Mouse (Mus musculus) ES-E14 (cell line): ENCODE data around the gene Insm1. TPM values are rescaled to one million over a fixed set of nuclear protein-coding genes. Genes with fewer than 3 reads are reported as not detected.

ENCODE experiments used
- DNase-seq: peaks from one replicate; pipeline ENCODE4 v3.0.0-alpha.2; 2013; ENCODE audit warnings: low read depth, low spot score
- H3K27ac ChIP-seq: 2 replicates; pipeline ENCODE4 v1.5.1; 2012; ENCODE audit warnings: low read depth, mild to moderate bottlenecking, low read length, moderate library complexity, mixed read lengths; ENCODE audit not compliant: poor library complexity, insufficient read depth, severe bottlenecking
- H3K36me3 ChIP-seq: 2 replicates; pipeline ENCODE4 v1.6.1; 2012; ENCODE audit warnings: mild to moderate bottlenecking, low read length, moderate library complexity, mixed read lengths; ENCODE audit not compliant: control insufficient read depth, poor library complexity, insufficient read depth, severe bottlenecking
- H3K4me1 ChIP-seq, 2 experiments: fragments of 150-350 bp in 1 of 2; sonication (generic) in 1 of 2; 2 replicates each; pipeline ENCODE4 v1.6.1; 2012; ENCODE audit warnings: low read length in 2 of 2, mild to moderate bottlenecking in 1 of 2, mixed read lengths in 1 of 2; ENCODE audit not compliant: control insufficient read depth in 2 of 2, insufficient read depth in 2 of 2, poor library complexity in 1 of 2
- H3K4me3 ChIP-seq, 2 experiments: fragments of 150-350 bp in 1 of 2; sonication (generic) in 1 of 2; 2 replicates each; pipeline ENCODE4 v1.5.1; 2012; ENCODE audit warnings: low read length in 2 of 2, low read depth in 1 of 2, mild to moderate bottlenecking in 1 of 2, mixed read lengths in 1 of 2; ENCODE audit not compliant: insufficient read depth in 1 of 2, poor library complexity in 1 of 2, severe bottlenecking in 1 of 2
- H3K9ac ChIP-seq: 2 replicates; pipeline ENCODE4 v1.6.1; 2012; ENCODE audit warnings: low read depth, mild to moderate bottlenecking, low read length, mixed read lengths; ENCODE audit not compliant: poor library complexity, insufficient read depth, severe bottlenecking
- H3K9me3 ChIP-seq: fragments of 150-350 bp; sonication (generic); 2 replicates; pipeline ENCODE4 v1.6.1; 2012; ENCODE audit warnings: low read depth, mild to moderate bottlenecking, low read length; ENCODE audit not compliant: control insufficient read depth, insufficient read depth
- CHD2 ChIP-seq: IDR thresholded peaks from 2 replicates; pipeline ENCODE4 v1.6.1; 2014; ENCODE audit warnings: mild to moderate bottlenecking, low read depth, low read length, inconsistent platforms
- HCFC1 ChIP-seq: IDR thresholded peaks from 2 replicates; pipeline ENCODE4 v1.6.1; 2012; ENCODE audit warnings: low read length, inconsistent platforms, borderline replicate concordance; ENCODE audit not compliant: insufficient read depth
- MAFK ChIP-seq: IDR thresholded peaks from 2 replicates; pipeline ENCODE4 v1.6.1; 2014; ENCODE audit warnings: mild to moderate bottlenecking, low read depth, low read length, inconsistent platforms; ENCODE audit not compliant: insufficient read depth
- ZC3H11A ChIP-seq: IDR thresholded peaks from 2 replicates; pipeline ENCODE4 v1.6.1; 2012; ENCODE audit warnings: low read depth, mild to moderate bottlenecking, inconsistent platforms, low read length, borderline replicate concordance
- ZNF384 ChIP-seq: IDR thresholded peaks from 2 replicates; pipeline ENCODE4 v1.6.1; 2012; ENCODE audit warnings: low read depth, low read length, inconsistent platforms
- in situ Hi-C, 2 experiments: fragments of 600-800 bp; cut with MboI; formaldehyde crosslinking; loops; one replicate each; pipeline ENCODE4 v1.15.1; 2025; ENCODE audit warnings: low sequenced_read_pairs in 2 of 2, inconsistent platforms in 1 of 2; ENCODE audit not compliant: unreplicated experiment in 2 of 2
- total RNA-seq: library from RNA; depleted of rRNA; stranded (reverse); fragments of 300-350 nt; gene quantifications from 2 replicates; pipeline ENCODE4 v1.2.3, GENCODE M21; 2012; rRNA removed

The Insm1 gene
- 1.4 and 3.0 TPM in 2 replicates for total RNA-seq

DNA sequence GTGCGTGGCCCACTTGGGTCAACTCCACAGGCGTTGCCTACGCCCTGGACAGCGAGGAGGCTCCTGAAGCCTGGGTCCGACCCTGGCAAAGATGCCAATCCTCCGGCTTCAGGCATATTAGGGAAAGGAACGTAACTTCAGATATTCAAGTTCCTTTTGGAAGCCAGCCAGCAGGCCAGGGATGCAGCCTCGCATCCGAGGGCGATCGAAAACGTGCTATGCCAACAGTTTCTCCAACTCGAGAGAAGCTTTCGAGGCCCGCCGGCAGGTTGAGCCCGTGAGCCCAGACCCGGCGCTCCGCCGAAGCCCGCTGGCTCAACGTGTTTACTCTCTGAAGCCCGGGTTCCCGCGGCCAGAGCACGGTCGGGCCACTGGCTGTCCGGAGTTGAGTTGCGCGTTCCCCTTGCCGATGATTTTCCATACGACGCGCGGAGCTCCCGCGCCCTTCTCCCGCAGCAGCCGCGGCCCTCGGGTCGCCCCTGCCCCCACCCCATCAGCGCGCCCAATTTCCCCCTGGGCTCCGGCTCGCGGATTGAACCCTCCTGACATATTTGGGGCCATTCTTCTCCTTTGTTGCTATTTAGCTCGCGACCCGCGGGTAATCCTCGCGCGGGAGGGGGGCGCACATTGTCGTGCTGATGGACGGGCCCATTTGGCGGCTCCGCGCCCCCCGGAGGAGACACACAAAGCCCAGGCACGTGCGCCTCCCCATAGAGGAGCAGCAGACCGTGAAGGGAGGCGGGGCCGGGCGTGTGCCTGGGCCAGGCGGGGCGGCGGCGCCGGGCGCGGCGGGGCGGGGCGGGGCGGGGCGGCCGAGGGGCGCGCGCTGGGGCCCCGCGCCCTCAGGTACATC, at the start of gene Insm1:
Gene Insm1, plus strand, starts transcription at position 846 of the 853 bp plus-strand sequence.
- Histone ChIP-seq H3K27ac (no peak within 1 kb of the TSS), H3K4me1 (peaks cover 3 to 15% of the 10 kb centered on the region in 2 experiments; a peak in 3 of 4 replicates), H3K4me3 (peak within 1 kb of the TSS; percentile 72 to 75), H3K9ac (peak within 1 kb of the TSS; percentile 73), H3K9me3 (no peaks in the 10 kb centered on the region), H3K36me3 (no peaks in the 10 kb centered on the region)
- TF ChIP-seq HCFC1: no peak
- TF ChIP-seq ZNF384: no peak
- no peak for TF ChIP-seq MAFK
- TF ChIP-seq ZC3H11A: no peak
- no peak for TF ChIP-seq CHD2
- DNase-seq: no peak
- in situ Hi-C loops: loop anchor here (5.0 to 25.0 kb wide), 4 partner anchors 259 to 1816 kb away; partner anchors contain the start of gene Foxa2 (in 1 of the 2)

DNA sequence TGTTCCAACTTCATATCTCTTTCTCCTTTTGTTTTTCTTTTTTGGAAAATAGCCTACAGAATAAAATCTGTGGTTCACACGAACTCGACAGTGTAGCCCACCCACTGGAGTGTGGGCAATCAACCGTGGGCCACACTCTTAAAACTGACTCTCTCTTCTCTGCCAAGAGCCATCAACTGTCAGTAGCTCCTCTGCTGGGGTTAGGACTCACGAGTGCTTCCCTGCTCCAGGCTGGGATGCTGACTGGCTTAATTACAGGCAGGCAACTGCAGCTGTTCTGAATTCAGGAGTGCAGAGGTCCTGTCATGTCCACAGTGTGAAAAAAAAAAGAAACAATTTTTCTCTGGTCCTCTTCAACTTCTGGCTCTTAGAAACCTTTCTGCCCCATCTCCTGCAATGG, 49.6 kb upstream of the Insm1 start:
- H3K9ac ChIP-seq: no peak overlapping the region
- no peaks in the 10 kb centered on the region for H3K36me3 ChIP-seq
- TF ChIP-seq HCFC1 (no peak), MAFK (no peak), ZC3H11A (no peak), ZNF384 (no peak), CHD2 (no peak)
- in situ Hi-C loops: no loop called here
- H3K4me1 ChIP-seq: no peaks in the 10 kb centered on the region
- no peak overlapping the region for H3K27ac ChIP-seq
- no peak for DNase-seq
- H3K4me3 ChIP-seq: no peak overlapping the region
- H3K9me3 ChIP-seq: no peaks in the 10 kb centered on the region

DNA sequence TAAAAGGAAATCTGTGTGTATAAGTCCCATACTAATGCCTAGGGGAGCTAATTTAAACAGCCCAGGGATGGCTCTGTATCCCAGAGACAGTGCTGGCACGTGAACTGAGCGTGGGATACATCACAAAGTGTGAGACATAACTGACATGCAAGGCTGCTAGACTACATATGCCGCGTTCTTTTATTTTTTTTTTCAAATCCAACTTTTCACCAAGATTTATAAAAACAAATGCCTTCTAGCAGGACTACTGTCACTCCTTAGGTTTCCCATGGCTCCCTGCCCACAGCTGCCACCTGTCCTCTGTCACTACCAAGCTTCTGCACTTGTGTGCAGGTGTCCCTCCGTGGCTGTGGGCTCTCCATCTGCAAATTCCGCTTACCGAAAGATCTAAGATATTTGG, 47.5 kb upstream of the Insm1 start:
- TF ChIP-seq ZNF384 (no peak), HCFC1 (no peak), ZC3H11A (no peak)
- no peak overlapping the region for H3K9ac ChIP-seq
- no peaks in the 10 kb centered on the region for H3K4me1 ChIP-seq
- in situ Hi-C loops: no loop called here
- no peak for DNase-seq
- H3K36me3 ChIP-seq: no peaks in the 10 kb centered on the region
- H3K27ac ChIP-seq: no peak overlapping the region
- no peak overlapping the region for H3K4me3 ChIP-seq
- H3K9me3 ChIP-seq: no peaks in the 10 kb centered on the region

- in situ Hi-C loops: no loop called here
- TF ChIP-seq MAFK: no peak
- TF ChIP-seq ZNF384: peak; percentile 93
- TF ChIP-seq ZC3H11A: peak; percentile 19; the same call in 1 of the 2 replicates
- H3K4me3 ChIP-seq: no peak overlapping the region
Observed at GRCm38 (mm10) chr2:146178718-146179117, 43.0 kb upstream of the Insm1 start.

More at GRCm38 (mm10) chr2:146178718-146179117, 43.0 kb upstream of the Insm1 start:
- no peak overlapping the region for H3K9ac ChIP-seq
- H3K36me3 ChIP-seq: no peaks in the 10 kb centered on the region
- H3K9me3 ChIP-seq: no peaks in the 10 kb centered on the region
- no peak for DNase-seq
- H3K27ac ChIP-seq: no peak overlapping the region
- H3K4me1 ChIP-seq: no peaks in the 10 kb centered on the region
